Mouse (Mus musculus): Measurements from ENCODE around the gene Elf1.

The Elf1 gene

DNA sequence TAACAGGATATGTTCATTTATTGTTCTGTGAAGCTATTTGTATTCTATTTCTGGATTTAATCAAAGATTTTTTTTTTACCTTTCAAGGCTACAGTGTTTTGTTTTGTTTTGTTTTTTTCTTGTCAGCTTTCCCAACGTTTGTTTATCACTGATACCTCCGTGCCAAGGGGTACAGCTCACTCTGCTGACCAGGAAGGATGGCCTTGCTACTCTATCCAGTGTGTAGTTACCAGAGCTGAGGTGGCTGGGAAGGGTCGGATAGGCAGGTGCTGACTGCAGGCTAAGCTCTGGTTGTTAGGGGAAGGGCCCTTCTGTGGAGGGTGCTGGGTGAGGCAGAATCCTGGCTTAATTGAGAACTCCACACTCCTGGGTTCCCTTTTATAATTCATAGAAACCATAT is 9.3 kb downstream of the Elf1 start:
- no peak for DNase-seq

DNA sequence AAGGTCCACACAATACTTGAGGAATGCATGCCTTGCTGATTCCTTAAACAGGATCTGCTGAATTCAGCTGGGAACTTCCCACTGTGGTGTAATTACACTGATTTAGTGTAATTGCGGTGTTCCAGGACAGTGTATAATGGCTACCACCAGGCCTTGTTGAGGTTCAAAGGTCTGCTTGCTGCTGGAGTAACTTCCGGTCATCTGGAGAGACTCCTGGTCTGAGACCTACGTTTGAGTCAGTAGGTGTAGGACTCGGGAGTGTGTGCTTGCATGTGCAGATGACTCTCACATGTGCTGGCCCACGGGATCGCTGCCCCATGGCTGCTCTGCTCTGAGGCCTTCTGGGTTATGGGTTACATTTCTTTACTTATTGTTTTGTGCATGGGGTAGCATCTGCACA is 13.4 kb downstream of the Elf1 start:
- DNase-seq = peak in 1 of 2 experiments; percentile 44

DNA sequence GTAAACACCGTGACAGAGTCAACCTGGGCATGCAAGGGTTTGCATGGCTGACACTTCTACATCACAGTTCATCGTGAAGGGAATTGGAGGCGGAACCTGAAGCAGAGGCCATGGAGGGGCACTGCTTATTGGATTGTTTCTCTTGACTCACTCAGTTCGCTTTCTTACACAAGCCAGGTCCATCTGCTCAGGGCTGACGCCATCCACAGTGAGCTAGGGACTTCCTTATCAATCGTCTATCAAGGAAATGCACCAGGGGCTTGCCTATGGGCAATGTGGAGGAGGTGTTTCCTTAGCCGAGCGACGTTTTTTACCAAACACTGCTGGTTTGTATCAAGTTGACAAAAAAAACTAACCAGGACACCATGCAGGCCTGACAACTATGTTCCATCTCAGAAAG is 18.3 kb downstream of the Elf1 start:
- no peak for DNase-seq

DNA sequence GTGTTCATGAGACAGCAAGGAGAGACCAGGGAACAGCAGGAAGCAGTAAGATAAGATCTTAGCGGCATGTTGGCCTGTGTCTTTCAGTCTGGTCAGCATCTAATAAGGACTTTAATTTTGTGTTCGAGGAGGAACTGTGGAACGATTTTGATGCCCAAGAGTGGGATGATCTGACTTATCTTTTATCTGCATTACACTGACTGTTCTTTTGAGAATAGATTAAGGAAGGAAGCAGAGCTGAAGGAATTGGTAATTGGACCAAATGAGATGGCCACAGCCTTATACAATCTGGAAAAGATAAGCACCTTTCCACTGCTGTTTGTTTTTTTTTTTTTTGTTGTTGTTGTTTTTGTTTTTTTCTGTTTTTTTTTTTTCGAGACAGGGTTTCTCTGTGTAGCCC is 19.8 kb downstream of the Elf1 start:
- DNase-seq = no peak

DNA sequence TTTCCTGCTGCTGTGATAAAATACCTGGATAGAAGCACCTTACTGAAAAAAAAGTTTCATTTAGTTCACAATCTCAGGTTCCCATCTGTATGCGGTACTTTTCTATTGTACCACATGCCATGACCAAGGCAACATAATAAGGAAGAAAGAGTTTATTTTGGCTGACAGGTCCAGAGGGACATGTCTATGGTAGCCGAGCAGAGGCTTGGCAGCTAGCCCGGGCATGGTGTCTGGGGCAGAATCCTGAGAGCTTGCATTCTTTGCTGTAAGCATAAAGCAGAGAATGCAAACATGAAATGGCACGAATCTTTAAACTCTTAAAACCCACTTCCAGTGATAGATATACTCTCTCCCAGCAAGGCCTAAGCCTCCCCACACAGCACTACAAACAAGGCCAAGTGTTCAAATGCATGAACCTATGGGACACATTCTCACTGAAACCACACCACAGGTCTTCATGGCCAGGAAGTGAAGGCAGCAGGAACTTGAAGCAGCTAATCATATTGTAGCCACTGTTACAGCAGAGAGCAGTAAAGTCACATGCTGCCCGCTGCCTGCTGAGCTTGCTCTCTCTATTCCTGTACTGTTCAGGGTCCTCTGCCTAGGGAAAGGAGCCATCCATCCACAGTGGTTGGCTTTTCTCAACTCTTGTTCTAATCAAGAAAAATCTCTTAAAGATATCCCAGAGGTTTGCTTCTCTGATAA is 22.5 kb downstream of the Elf1 start:
- DNase-seq = peak; percentile 75 to 82

DNA sequence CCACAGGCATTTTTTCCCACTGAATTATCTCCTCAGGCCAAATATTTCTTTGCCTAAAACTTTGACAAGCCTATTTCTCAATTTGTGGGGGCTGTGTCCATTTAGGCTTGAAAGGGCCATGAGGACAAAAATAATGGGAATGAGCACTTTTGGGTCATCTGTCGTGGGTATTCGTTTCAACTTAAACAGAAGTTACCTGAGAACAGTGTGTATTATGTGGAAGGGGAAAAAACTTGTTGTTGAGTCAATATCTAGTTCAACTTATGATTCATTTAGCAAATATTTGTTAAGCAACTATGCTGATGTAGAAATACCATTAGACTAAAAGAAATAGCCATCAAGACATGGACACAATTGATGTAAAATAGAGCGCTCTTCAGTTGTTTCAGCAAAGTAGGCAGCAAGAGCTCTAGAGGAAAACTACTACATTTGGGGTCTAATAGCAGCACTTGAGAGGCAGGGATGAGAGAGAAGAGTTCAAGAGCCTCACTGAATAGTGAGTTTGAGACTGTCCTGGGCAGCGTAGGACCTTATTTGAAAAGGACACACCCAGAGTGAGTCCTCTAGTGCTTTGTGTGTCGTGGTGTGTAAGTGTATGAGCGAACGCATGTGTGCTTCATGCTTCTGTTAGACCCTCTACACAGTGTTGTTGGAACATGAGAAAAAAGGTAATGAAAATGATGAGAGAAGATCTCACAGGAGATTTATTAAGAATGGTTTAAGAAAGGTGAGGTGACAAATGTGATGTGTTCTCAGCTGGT is 23.4 kb downstream of the Elf1 start:
- no peak for DNase-seq

DNA sequence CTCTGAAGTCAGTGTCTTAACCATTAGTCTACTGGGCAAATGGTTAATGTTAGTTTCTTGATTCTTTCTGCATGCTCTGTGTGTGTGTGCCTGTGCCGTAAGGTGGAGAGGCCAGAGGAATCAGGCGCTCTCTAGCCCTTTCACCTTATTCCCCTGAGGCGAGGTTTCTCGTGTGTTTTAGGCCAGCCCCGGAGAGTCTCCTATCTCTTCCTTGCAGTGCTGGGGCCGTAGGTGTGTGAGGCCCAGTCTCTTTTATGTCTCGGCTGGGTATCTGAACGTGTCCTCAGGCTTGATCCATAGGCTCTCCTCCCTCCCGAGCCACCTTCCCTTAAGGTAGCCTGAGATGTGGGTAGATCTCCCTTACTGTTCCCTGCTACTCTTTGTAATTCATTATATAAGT is 25.2 kb downstream of the Elf1 start:
- DNase-seq = no peak

DNA sequence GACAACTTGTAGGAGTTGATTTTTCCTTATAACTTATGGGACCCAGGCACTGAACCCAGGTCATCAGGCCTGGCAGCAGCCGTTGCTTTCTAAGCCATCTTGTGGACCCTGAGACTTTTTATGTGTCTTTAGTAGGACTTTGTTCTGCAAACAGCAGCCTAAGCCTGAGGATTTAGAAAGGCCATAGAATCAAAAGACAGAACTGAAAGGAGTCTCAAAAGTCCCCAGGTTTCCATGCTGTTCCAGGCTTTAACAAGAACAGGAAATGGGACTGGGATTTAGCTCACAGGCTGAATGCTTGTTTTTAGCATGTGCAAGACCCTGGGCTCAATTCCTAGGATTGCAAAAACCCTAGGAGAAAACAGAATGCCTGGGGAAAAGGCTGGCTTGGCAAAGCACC is 26.9 kb downstream of the Elf1 start:
- DNase-seq = no peak

DNA sequence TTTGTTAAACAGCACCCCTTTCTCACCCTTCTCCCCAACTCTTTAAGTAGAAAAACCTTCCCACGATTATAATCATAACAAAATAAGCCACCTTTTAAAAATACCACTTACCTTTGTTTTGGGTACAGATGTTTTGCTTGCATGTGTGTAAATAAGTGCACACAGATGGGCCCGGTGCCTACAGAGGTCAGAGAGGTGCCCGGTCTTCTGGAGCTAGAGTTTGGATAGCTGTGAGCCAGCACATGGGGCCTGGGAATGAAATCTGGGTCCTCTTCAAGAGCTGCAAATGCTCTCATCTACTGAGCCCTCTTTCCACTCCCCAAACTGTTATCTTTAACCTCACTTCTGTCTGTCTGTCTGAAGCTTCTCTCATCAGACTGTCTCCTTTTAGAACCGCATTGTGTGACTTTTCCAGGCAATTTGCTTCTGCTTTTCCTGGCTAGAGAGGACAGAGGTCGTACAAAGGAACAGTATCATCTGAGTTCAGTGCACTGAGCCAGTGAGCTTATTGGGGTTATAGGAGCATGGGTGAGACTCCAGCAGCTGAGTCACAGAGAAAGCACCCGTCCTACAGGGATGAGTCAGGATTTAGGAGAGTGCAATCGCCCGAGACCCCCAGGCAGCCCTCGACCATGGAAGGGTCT is 27.8 kb downstream of the Elf1 start:
- peak in 1 of 2 experiments; percentile 19 for DNase-seq

DNA sequence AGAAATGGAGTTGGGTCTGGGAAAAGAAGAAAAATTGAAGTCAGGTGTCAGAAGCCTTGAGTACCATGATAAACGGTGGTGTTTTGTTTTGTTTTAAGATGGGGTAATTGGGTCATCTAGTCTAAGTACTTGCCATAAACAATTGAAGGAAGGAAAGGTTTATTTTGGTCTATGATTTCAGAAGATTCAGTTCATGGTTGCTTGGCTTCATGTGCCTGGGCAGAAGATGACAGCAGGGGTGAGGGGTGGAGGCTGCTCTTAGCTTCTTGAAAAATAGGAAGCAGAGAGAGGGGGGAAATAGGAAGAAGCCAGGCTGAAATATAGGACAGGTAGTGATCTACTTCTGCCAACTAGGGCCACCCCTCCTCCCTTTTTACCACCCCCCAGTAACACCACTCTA is 30.5 kb downstream of the Elf1 start:
- DNase-seq = peak; percentile 32 to 67

DNA sequence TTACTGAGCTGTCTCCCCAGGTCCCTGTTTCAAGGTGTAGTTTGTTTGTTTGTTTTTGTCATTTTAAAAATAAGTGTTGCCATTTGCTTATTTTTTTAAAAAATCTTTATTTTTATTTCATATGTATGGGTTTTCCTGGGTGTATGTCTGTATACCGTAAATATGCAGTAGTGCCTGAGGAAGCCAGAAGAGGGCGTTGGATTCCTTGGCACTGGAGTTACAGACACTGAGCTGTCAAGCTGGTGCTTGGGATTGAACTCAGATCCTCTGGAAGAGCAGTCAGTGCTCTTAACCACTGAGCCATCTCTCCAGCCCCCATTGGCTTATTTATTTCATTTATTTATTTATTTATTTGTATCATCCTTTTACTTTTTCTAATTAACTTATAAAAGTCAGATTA is 33.0 kb downstream of the Elf1 start:
- DNase-seq = no peak

DNA sequence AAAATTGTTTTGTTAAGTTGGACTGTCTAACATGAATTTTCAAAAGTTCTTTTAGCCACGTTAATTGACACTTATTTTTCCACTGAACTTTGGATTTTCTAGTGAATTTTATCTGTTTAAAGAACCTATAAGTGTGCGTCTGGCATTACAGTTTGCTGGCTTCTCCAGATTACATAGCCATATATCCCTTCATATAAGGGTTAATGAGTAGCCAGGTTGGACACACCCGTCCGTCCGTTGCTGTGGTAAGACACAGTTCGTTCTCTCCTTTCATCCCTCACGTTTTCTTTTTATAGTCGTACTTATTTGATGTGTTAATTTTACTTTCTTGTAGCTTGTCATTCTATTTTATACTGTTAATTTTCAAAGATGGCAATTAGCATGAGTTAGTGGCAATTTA is 34.1 kb downstream of the Elf1 start:
- DNase-seq = no peak

DNA sequence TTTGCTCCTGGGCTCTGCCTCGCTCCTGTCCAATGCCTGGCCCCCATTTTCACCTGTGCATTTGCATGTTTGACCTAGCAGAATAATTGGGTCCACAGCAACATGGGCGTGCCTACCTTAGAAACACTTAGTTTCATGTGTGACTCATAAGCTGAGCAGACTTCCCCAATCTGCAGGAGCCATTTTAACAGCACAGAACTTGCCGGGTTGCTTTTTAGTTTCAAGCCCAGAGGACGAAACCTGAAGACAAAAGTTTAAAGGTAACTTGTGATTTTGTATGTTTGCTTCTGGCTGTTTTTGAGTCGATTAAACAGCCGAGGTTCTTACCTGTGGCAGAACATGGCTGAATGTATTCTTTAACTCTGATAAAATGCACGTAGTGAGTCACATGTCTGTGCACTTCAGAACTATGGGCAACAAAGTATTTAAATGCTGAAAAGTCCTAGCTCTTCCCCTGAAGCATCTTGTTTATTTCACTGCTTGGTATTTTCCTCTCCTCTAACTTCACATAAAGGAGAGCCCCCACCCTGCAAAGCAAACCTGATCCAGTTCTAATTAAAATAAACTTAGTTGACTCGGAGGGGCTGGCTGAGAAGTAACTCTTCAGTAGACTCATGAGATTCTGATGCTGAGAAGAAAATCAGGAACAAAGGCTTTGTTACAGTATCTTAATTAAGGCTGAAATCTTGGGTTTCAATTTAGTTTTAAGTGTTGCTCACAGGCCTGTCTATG is 34.7 kb downstream of the Elf1 start:
- DNase-seq = peak; percentile 40 to 73

DNA sequence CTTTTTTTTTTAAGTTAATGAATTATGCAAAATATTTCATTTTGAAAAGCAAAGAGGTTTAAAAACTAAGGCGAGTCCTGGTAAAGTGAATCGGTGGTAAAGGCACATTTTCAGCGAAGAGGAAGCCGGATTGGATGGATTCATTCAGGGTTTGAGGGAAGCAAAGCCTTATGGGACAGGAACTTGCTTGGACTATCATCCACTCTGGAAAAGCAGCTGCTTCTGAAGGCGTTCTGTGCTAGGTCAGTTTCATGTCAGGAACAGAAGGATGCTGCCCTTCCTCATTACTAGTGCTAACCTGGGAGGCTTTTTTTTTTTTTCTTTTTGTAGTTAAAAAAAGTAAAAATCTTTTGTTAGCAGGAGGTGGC is 35.2 kb downstream of the Elf1 start:
- no peak for DNase-seq

DNA sequence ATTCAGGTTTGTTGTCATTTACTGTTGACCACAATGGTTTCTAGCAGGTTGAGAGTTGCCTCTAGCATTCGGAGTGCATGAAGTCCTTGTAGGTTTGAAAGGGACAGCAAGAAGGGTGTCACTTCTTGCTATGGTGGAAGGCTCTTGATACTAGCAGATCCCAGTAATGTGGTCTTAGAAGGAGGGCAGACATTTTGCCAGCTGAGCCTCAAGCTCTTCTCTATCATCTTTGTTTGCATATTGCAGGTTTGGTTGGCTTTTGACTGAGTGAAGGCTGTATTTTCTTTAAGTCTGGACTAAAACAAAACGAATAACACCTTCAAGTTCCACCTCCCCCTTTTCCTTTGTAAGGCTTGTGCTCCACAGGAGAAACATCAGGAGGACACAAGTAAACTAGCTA is 35.8 kb downstream of the Elf1 start:
- DNase-seq = no peak

DNA sequence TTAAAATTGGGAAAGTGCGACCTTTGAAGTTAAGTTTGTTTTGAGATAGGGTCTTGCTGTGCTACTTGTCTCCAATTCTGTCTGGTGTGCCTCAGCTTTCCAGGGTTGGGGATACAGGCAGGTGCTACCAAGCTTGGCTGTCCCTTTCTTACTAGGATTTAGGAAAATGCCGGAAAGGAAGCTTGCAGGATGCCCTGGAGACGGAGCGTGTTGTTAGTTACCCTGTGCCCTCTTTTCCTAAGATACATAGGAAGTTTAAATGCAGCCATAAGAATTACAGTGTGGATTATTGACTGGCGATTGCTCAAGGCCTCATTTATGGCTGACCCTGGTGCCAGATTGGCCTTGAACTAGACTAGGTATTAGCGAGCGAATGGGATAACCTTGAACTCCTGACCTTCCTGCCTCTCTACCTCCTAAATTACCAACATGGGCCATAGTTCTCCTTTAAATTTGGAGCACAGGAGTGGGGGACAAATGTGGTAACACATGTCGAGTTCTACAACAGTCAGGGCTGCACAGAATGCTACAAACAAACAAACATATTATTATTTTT is 36.3 kb downstream of the Elf1 start:
- DNase-seq = no peak

DNA sequence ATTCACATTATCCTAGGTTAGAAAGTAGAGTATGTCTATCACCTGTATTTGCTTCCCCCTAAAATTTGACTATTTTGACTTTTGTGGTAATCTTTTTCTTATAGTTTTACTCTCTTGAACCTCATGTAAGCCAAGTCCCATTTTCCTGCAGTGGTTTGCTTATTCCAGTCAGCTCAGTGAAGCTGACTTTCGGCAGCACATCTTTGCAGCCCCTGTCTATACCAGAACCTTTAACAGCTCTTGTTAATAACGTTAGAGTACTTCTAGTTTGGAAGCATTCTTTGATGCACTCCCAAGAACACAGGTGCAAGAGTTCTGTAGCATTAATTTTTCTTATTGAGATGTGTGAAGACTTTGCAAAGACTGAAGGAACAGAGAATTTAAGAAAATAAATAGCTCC is 37.1 kb downstream of the Elf1 start:
- DNase-seq = no peak

DNA sequence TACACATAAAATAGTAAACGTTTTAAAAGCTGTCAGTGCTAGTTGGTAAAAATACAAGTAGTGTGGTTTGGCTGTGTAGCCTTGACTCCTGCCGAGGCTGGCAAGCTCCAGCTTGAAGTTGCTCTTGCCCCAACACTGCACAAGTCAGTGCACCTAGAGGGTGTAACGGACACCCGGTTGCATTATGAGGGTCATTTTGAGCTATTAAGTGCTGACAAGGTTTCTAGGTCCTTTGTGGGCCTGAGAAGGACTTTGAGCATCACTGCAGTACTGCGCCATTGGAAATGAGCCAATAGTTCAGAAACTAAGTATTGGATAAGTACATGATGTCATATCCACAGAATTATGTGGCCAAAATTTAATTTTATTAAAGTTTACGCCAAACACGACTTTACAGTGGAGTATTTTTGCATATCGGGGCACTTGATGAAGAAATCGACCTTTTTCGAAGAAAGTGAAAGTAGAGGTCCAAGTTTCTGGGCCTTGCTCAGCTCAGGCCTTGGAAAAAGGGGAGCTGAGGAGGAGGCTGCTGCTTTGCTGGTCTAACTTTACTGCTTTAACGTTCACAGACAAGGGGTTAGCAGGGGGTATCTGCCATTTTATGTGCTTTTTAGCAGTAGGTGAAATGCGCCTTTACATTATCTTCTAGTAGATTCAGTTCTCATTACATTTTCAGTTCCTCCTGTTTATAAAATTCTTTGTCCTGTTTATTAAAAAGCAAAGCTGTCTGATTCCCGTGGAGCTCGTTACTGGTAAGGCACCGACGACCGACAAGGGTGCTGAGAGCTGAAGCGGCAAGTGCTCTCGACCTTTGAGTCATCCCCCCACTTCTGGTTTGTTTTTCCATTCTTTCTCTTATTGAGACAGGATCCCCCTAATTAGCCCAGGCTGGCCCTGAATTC is 38.0 kb downstream of the Elf1 start:
- no peak for DNase-seq

DNA sequence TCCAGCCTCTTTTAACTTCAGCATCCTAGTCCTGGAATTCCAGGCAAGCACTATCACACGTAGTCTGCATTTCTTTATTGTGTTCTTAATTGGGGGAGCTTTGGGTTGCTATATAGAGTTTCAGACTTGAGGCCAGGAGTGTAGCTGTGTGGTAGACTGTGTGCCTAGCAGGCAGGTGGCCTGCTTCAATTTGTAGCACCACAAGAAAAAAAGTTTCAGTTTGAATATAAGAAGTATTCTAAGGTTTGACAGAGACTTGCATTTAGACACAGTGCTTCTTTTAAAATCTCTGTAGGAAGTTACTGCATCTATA is 38.6 kb downstream of the Elf1 start:
- no peak for DNase-seq

DNA sequence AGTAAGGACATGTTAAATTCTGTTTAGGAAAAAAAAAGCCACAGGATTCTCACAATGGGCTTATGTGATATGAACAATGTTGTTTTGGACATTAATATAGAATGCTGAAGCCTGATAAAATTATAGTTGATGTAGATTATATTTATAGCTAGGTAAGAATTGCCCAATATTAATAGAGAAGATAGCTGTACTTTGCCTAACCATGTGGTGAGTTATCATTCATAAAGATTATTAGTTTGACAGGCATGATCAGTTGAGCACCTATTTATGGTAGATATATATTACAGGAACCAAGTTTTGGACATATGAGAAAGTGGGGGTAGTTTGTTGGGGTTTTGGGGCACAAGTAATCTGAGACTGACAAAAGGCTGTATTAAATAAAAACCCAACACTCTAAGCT is 39.6 kb downstream of the Elf1 start:
- no peak for DNase-seq

DNA sequence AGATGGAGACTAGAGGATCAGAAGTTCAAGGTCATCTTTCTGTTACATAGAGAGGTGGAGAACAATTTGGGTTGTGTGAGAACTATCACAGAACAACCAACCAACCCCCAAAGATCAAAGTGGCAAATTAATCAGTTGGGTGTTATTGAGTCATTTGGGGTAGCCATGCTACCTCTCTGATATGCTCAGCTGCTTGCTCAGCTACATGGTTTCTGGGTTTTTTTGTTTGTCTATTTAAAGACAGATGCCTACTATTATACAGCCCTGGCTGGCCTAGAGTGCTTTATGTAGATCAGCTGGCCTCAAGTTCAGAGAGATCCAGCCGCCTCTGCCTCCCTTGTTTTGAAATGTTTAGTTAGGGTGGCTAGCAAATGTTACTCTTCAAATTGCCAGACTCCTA is 40.1 kb downstream of the Elf1 start:
- no peak for DNase-seq

DNA sequence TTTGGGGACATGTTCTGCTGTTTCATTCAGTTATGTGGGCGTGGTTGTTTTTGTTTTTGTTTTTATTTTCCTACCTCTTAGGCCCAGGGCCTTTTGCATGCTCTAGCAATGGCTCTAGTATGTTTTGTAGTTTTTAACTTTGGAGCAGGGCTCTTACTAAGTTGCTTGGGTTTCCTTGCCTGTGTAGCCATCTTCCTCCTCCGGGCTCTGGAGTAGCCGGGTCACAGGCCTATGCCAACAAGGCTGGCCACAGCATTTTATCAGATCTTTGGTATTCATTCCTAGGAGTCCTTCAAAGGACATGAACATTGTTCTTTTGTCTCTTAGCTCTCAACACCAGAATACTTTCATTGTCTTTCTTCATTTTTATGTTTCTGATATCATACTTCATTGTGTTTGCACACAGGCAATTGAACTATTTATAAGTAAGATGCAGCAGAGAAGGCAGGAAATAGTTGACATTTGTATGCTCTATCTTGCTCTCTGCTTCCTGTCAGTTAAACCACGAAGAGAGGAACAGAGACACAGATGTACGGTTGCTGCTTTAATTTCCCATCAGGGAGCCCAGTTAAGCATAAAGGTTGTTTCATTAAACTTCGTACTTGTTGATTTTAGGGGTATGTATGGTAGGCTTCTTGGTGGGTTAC is 40.6 kb downstream of the Elf1 start:
- no peak for DNase-seq
